Mouse (Mus musculus): Measurements from ENCODE around the gene Sp4.

- TF ChIP-seq POLR2A (IDR thresholded peaks at IDR 0.05; ENCODE audit: insufficient read length, low read depth), result no peak
- TF ChIP-seq MYOG (IDR thresholded peaks at IDR 0.05; ENCODE audit: control insufficient read depth in 1 of 3, insufficient read depth in 1 of 3, insufficient read length in 2 of 3, low read depth in 2 of 3), result no peak
- TF ChIP-seq MAX (IDR thresholded peaks at IDR 0.05; ENCODE audit: low read depth), result no peak
- TF ChIP-seq MYOD1 (IDR thresholded peaks at IDR 0.05; ENCODE audit: control insufficient read depth in 1 of 3, insufficient read length in 2 of 3, low read depth in 2 of 3), result no peak
- TF ChIP-seq POLR2AphosphoS2 (IDR thresholded peaks at IDR 0.05; ENCODE audit: insufficient read length, low read depth), result no peak
- TF ChIP-seq CEBPB (IDR thresholded peaks at IDR 0.05; ENCODE audit: insufficient read depth, poor library complexity, severe bottlenecking), result no peak
- no peak for TF ChIP-seq E2F4 (IDR thresholded peaks at IDR 0.05; ENCODE audit: insufficient read depth)
- no peak for TF ChIP-seq TCF12 (IDR thresholded peaks at IDR 0.05; ENCODE audit: insufficient read depth, poor library complexity, severe bottlenecking)
- TF ChIP-seq TCF3 (IDR thresholded peaks at IDR 0.05; ENCODE audit: insufficient read length, low read depth), result no peak
- no peak for TF ChIP-seq USF1 (IDR thresholded peaks at IDR 0.05; ENCODE audit: low read depth)
- no peak for TF ChIP-seq REST (IDR thresholded peaks at IDR 0.05; ENCODE audit: insufficient read depth, insufficient read length)
- TF ChIP-seq SRF (IDR thresholded peaks at IDR 0.05; ENCODE audit: control insufficient read depth, insufficient read length, low read depth), result no peak
These were observed 102.7 kb downstream of the Sp4 start, which contains the start of gene Dnah11 for GRCm38 (mm10) chr12:118198386-118199093.
